Mouse (Mus musculus): ENCODE measurements around the gene P3h3.
A peak's percentile ranks its signal among the peaks of the same experiment; 100 is the strongest.
"Not testable (repeated sequence)": the region's sequence is repeated elsewhere in the genome, so short reads cannot be mapped to it uniquely, and the experiment has no call there.

The P3h3 gene

GRCm38 (mm10) chr6:124865766-124866362 is 8.3 kb upstream of the P3h3 start:
- no peak for DNase-seq

- peak; percentile 76 to 85 for DNase-seq
Observed at GRCm38 (mm10) chr6:124863658-124864298, 6.2 kb upstream of the P3h3 start, which contains the start of gene Gpr162. TSS of gene Gpr162 (minus strand) at chr6:124863983.

GRCm38 (mm10) chr6:124863125-124863657 is 5.6 kb upstream of the P3h3 start:
- DNase-seq, result no peak

- DNase-seq, result no peak
Observed at GRCm38 (mm10) chr6:124862406-124863124, 5.0 kb upstream of the P3h3 start.

GRCm38 (mm10) chr6:124861802-124862201 is 4.2 kb upstream of the P3h3 start:
- DNase-seq, result peak in 1 of 2 experiments; percentile 56

- no peak for DNase-seq
Observed at GRCm38 (mm10) chr6:124861266-124861665, 3.7 kb upstream of the P3h3 start.

- DNase-seq, result no peak
Observed at GRCm38 (mm10) chr6:124860511-124860910, 3.0 kb upstream of the P3h3 start.

- peak; percentile 95 to 96 for DNase-seq
Observed at GRCm38 (mm10) chr6:124859725-124860124, 2.2 kb upstream of the P3h3 start.

- DNase-seq, result no peak
Observed at GRCm38 (mm10) chr6:124858561-124859318, 1.2 kb upstream of the P3h3 start.

- no peak for DNase-seq
Observed at GRCm38 (mm10) chr6:124857840-124858530, 433 bp upstream of the P3h3 start.

- peak in 1 of 2 experiments; percentile 54 for DNase-seq
Observed at GRCm38 (mm10) chr6:124856321-124856720, 1.2 kb downstream of the P3h3 start.

- DNase-seq, result no peak
Observed at GRCm38 (mm10) chr6:124854647-124855046, 2.9 kb downstream of the P3h3 start.

- DNase-seq, result no peak
Observed at GRCm38 (mm10) chr6:124850535-124850934, 7.0 kb downstream of the P3h3 start.

GRCm38 (mm10) chr6:124847305-124847704 is 10.2 kb downstream of the P3h3 start:
- DNase-seq, result peak; percentile 95 to 96

GRCm38 (mm10) chr6:124840241-124841167 is 17.0 kb downstream of the P3h3 start, which contains the start of gene Gnb3:
TSS of gene Gnb3 (minus strand) at chr6:124840275.
- DNase-seq, result no peak

GRCm38 (mm10) chr6:124839805-124840204 is 17.7 kb downstream of the P3h3 start:
- no peak for DNase-seq

GRCm38 (mm10) chr6:124836411-124836810 is 21.1 kb downstream of the P3h3 start:
- DNase-seq, result no peak

GRCm38 (mm10) chr6:124835531-124835930 is 22.0 kb downstream of the P3h3 start:
- DNase-seq, result no peak

- no peak for DNase-seq
Observed at GRCm38 (mm10) chr6:124834512-124835081, 23.0 kb downstream of the P3h3 start.

GRCm38 (mm10) chr6:124831649-124832048 is 25.9 kb downstream of the P3h3 start:
- DNase-seq, result no peak

- DNase-seq, result not testable (repeated sequence)
Observed at GRCm38 (mm10) chr6:124831199-124831598, 26.4 kb downstream of the P3h3 start.
